Mouse (Mus musculus): ENCODE results near the gene Acsm3.
"Not testable (repeated sequence)": the region's sequence is repeated elsewhere in the genome, so short reads cannot be mapped to it uniquely, and the experiment has no call there.

The Acsm3 gene

GRCm38 (mm10) chr7:119760527-119760951, at the start of gene Acsm3:
Acsm3 (plus strand) TSS chr7:119760923.
- no peak for DNase-seq (ENCODE audit: low read depth, low spot score)

DNA sequence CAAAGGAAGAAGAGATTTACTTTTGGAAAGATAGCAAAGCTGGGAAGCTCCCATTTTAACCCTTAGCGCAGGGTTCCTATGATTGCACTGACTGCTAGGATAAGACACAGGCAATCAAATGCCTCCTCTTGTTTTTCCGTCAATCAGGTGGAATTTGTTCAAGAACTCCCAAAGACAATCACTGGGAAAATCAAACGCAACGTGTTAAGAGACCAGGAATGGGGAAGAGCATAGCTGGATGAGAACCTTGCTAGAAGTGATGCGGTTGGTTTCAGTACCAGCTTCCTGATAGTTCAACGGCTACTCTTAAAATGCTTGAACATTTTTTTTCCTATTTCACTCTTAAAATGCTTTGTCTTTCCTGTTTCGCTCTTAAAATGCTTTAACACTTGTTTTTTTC, 46.6 kb upstream of the Acsm3 start:
- DNase-seq (ENCODE audit: low read depth, low spot score): no peak

- DNase-seq (ENCODE audit: low read depth, low spot score): peak; percentile 90
These were observed 40.3 kb upstream of the Acsm3 start, which contains the start of gene Thumpd1 for GRCm38 (mm10) chr7:119720253-119720946. Thumpd1 (minus strand) TSS chr7:119720798.

GRCm38 (mm10) chr7:119720947-119721310, 39.8 kb upstream of the Acsm3 start:
- no peak for DNase-seq (ENCODE audit: low read depth, low spot score)

DNA sequence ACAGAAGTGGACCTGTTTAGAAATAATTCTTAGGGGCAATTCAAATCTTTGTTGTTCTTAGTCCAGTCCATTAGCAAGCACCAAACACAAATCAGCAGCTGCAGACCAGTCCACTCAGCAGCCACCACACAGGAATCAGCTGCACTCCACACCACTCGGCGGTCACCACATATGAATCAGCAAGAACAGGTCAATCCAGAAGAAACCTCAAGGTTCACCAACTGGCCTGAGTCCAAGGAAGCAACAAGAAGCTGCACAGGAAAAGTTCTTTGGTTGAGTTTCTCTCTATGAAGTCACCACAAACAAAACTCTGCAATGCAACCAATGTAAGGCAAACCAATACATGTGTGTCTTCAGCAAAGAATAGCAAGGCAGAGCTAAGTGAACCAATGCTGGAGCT, 33.1 kb upstream of the Acsm3 start:
- no peak for DNase-seq (ENCODE audit: low read depth, low spot score)

DNA sequence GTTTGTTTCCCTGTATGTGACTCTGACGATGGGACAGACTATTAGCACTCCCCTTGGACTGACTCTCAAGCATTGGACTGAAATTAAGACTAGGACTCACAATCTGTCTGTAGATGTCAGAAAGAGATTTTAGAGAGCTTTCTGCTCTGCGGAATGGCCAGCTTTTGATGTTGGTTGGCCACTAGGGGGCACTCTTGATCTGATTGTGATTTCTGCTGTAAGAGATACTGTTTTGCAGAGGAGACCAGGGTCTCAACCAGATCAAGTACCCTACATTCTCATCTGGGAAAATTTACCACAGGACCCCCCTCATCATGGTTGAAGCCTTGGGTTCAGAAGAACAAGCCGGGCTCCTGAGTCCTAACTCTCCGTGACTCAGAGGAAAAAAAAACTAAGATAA, 29.5 kb upstream of the Acsm3 start:
- DNase-seq (ENCODE audit: low read depth, low spot score): not testable (repeated sequence)

DNA sequence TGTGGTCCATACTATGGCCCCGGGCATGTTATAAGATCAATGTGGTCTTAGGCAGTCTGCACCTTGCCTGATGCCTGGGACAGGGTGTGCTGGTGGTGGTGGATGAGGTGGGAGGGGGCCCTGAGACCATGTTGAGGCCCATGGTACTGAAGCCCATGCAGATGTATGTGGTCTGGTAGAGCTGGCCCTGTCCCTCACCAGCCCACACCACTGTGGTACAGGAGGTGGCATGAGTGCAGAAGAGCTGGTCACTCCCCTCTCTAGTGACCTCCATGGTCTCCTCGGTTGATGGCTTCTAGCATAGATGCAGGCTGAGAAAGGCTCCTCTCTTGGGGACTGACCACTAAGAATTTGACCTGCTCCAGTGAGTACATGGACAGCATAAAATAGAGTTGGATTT, 21.8 kb upstream of the Acsm3 start:
- no peak for DNase-seq (ENCODE audit: low read depth, low spot score)

GRCm38 (mm10) chr7:119739798-119740468, 20.8 kb upstream of the Acsm3 start:
- not testable (repeated sequence) for DNase-seq (ENCODE audit: low read depth, low spot score)

- DNase-seq (ENCODE audit: low read depth, low spot score): peak; percentile 14
These were observed 16.4 kb upstream of the Acsm3 start for GRCm38 (mm10) chr7:119744321-119744720.

GRCm38 (mm10) chr7:119745869-119746268, 14.9 kb upstream of the Acsm3 start:
- no peak for DNase-seq (ENCODE audit: low read depth, low spot score)

- DNase-seq (ENCODE audit: low read depth, low spot score): no peak
These were observed 12.0 kb upstream of the Acsm3 start for GRCm38 (mm10) chr7:119748761-119749160.

DNA sequence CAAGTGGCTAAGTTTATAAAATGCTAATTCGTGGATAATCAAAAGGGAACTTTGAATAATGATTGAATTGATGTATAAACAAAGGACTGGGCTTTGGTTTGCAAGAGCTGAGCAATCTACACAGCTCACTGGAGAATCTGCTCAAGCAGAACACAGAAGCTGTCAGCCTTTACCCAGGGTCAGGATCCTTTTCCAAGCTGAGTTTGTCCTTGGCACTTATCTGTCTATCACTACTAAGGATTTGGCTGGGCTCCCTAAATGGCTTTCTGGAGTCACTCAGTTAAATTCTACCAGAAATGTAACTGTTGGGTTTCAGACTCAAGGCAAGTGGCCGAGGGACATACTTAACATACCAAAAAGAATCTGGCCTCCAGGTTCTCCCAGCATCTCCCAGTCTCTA, 10.8 kb upstream of the Acsm3 start:
- no peak for DNase-seq (ENCODE audit: low read depth, low spot score)

DNA sequence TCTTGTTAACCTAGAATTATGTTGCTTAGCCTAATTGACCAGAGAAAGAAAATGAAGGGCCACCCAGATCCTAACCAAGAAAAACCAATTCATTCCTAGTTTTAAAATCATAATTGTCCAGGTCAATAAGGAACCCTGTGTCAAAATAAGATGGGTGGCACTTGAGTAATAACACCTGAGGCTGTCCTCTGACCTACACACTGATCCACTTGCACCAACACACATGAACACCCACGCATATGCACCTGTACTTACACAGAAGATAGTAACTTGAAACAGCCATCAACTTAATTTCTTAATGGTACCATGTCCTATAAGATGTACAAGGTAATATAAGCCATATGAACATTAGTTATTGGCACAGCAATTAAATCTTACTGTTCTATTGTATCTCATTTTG, 7.0 kb upstream of the Acsm3 start:
- DNase-seq (ENCODE audit: low read depth, low spot score): no peak

DNA sequence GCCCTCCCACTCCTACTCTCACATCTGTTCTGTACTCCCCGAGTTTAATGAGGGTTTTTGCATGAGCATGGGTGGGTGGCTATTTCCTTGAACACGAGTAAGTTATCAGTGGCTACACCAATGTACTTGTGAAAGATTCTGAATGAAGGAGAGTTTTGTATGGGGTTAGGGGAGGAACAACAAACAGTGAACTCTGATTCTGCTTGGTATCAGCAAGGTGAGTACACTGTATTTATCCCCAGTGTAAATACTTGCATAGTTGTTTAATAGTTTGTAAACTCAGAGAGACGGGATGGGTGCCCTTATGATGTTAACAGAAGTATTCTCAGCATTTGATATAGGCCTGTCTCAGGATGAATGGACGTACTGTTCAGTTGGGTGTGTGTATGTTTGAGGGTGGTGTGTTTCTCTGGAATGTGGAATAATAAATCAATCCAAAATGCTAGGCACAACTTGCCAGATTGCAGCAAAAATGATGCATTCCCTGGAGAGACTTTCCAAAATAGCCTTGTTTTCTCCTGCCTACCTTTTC, 1.5 kb downstream of the Acsm3 start:
- no peak for DNase-seq (ENCODE audit: low read depth, low spot score)

DNA sequence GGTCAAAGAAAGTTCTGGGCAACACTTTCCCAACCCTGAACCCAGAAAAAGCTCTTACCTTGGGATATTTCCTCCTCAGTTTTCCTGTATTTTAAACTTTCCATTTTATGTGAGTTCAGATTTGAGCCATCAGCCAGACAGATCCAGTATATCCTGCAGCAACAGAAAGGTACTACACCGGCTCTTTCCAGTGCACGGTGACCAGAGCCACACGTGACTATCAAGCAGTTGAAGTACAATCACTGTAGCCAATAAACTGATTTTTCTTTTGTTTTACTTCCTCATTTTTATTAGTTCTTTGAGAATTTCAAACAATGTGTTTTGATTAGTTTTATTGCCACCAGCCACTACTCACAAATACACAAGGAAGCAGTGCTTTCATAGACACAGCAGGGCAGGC, 3.7 kb downstream of the Acsm3 start:
- DNase-seq (ENCODE audit: low read depth, low spot score): no peak

DNA sequence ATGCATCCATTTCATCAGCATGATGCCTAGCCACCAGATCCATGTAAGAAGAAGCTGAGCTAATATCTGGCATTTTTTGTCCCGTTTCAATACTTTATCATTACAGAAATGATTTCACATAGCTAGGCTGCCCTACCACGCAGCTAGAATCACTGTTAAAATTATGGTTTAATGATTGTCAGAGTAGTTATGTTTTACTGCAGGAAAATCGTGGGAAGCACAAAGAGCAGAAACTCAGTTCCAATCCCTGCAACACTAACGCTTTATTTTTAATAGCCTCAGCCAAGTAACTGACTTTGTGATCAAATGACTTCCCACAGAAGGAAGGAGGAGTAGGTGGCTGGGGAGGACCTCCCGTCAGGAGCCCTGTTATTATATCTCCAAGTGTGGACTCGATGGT, 6.3 kb downstream of the Acsm3 start:
- DNase-seq (ENCODE audit: low read depth, low spot score): no peak

DNA sequence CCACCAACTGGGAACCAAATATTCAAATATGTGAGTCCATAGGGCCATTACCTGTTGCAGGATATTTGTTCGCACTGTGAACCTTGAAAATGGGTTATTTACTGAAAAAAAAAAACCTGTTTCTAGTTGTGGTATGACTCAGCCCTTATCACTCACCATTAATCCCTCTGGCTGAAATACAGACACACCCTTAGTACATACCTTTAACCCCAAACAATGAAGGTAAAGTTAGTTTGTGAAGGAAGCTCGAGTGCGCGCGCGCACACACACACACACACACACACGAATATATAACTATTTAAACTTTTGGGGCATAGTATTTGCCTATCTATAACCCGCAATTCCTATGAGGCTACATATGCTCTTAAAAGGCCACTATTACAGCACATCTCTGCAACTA, 9.2 kb downstream of the Acsm3 start:
- DNase-seq (ENCODE audit: low read depth, low spot score): no peak

DNA sequence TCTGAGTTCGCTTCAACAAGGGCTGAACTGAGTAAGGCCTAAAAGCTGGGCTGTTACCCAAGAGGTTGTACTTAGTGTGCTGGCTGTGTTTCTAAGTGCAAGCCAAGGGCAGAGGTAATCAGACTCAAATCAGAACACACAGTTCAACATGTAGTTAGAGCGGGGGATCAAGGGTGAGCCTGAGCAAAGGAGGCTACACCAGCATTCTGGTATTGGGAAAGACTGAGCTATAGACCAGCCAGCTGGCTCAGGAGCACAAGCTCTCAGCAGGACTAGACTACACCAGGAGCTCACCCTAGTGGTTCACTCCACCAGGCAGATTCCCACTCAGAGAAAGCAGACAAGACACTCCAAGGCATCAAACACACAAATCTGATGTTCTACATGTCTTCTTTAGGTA, 22.7 kb downstream of the Acsm3 start:
- no peak for DNase-seq (ENCODE audit: low read depth, low spot score)

DNA sequence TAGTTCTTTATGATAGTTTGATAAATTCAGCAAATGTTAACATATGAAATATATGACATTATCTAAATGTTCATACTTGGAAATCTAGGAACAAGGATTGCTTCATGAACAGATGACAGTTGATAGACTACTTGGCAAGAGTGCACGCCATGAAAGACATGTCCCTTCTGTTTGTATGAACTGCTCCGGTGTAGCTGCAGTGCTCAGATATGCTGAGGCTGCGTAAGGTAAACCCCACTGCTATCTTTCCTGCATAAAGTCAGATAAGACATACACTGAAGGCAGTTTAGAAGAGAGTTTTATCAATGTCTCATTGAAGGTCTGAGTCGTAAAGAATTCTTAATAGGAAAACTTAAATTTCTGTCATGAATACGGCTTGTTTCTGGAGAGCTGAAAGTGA, 24.2 kb downstream of the Acsm3 start:
- no peak for DNase-seq (ENCODE audit: low read depth, low spot score)

DNA sequence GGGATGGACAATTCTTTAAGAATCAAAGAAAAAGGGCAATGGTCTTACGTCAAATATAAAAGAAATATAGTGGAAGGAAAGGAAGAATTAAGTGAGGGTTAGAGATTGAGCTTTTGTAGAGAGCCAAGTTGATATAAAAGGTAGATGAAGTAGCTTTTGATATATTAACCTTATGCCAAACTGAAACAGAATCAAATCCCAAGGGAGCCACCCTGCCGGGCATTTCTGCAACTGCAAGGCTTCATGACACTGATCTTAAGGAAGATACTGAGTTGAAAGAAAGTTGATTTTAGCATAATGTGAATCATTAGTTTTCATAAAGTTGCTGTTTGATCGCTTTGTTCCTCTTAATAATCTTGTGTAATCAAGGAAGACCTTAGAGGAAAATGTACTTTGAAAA, 28.3 kb downstream of the Acsm3 start:
- DNase-seq (ENCODE audit: low read depth, low spot score): no peak

DNA sequence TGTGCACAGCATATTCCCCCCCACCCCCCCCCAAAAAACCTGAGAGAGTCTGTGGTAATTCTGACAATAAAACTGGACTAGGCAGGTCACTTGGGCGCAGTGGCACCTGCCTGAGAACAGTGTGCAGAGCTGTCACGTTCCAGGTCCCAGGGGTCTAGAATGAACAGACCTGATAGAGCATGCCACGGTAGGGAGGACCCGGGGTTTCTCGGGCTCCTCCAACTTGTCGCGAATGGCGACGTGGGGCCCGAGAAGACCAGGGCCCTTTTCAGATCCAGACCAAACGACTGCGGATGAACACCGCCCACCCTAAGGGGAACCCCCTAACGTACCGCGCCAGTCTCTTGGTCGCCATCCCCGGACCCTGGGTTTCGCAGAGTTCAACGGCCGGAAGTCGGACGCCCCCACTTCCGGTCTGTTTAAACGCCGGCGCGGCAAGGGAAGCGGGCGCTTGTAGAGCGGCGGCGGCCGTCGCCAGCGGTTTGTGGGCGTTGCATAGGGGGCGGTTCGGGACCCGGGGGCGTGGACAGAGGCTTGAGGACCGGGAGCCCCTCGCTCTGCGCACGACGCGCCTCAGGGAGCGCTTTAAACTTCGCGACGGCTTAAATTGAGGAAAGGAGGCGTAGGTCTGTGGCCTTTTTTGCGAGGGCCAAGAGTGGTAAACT, 33.0 kb downstream of the Acsm3 start, which contains the start of the genes Rexo5 and Eri2:
TSS of gene Rexo5 (plus strand) at position 421 of the 665 bp plus-strand sequence.
TSS of gene Eri2 (minus strand) at position 473 of the 665 bp plus-strand sequence.
- DNase-seq (ENCODE audit: low read depth, low spot score): peak; percentile 86

GRCm38 (mm10) chr7:119794251-119794638, 33.5 kb downstream of the Acsm3 start:
- no peak for DNase-seq (ENCODE audit: low read depth, low spot score)
